Mouse (Mus musculus) induced T-regulatory cell, adult 2 months (primary cell): Measurements from ENCODE around the gene Lzic.
"Not testable (repeated sequence)": the region's sequence is repeated elsewhere in the genome, so short reads cannot be mapped to it uniquely, and the experiment has no call there.

Experiments used
- DNase-seq: peaks from one replicate; pipeline ENCODE4 v3.0.0-alpha.2; 2012; ENCODE audit warnings: low read depth

Lzic gene

DNA sequence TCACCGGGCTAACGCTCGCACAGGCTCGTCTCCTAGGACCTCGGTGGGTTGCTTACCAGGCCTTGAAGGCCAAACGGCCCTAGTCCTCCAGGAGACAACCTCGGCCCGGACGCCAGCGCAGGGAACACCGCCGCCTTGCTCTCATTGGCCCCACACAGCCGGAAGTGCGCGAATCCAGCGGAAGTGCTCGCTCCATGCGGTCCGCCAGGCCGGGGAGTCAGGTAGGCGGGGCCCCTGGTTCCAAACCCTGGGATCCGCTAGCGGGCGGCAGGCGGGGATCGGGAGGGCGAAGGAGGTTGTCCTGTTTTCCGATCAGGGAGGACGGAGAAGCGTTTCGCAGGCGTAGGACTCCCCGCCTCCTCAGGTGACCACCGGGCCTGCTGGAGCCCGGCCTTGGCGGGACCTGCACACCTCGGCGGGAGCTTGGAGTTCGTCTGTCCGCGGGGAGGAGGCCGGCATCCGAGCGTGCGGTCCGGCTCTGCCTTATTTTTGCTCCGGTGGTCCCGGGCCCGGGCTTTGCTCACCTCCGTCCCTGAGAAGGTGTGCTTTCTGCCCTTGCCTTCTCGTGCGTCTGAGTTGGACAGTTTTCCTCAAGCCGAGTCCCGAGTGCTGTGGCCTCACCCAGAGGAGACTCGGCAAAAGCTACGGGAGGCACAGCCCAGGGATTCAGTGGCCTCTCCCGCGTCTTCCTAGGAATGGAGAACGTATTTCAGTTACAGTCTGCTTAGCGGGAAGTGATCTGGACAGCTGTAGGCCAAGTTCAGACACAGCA, at the start of gene Lzic, which contains the start of gene Nmnat1:
Lzic (plus strand) TSS at position 177 of the 772 bp plus-strand sequence.
Nmnat1 (minus strand) TSS at position 150 of the 772 bp plus-strand sequence.
- peak; percentile 94 for DNase-seq

DNA sequence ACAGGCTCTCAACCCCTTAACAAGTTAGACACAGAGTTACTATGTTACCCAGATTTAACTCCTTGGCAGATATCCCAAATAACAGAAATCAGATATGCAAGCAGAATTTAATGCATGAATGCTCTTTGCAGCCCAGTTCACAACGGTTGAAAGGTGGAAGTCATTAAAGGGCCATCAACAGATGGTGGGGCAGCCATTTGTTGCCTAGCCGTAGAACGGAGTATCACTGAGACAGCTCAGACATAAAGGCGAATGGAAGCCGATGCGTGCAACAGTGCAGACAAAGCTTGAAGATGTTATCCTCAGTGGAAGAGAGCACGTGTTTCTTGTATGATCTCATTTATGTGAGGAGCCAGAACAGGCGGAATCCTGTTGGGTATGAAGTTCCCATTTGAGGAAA, 44.5 kb upstream of the Lzic start:
- DNase-seq = no peak

DNA sequence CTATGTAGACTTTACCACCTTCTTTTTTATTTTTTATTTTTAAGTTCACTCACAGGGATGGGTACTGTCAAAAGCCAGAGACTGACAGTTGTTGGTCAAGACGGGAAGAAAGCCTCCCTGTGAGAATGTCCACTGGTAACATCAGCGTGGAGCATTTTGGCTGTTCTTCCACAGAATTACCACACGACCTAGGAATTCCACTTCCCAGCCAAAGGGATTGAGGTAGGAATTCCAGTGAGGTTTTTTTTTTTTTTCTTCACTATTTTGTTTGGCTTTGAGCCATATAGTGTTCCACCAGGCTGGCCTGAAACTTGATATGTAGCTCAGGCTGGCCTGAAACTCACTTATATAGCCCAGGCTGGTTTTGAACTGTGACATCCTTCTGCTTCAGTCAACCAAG, 42.6 kb upstream of the Lzic start:
- no peak for DNase-seq

DNA sequence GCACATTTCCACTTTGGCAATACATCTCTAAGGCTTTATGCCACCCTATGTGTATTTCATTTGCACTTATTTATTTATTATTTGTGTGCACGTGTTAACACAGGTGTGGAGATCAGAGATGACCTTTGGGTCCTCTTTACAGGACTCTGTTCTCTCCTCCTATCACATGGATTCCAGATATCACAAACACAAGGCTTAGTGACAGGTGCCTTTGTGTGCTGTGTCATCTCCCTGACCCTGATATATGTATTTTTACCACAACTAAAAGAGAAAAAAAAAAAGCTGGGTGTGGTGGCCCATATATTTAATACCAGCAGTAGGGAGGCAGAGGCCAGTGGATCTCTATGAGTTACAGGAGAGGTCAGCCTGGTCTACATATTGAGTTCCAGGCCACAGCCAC, 40.6 kb upstream of the Lzic start:
- no peak for DNase-seq

DNA sequence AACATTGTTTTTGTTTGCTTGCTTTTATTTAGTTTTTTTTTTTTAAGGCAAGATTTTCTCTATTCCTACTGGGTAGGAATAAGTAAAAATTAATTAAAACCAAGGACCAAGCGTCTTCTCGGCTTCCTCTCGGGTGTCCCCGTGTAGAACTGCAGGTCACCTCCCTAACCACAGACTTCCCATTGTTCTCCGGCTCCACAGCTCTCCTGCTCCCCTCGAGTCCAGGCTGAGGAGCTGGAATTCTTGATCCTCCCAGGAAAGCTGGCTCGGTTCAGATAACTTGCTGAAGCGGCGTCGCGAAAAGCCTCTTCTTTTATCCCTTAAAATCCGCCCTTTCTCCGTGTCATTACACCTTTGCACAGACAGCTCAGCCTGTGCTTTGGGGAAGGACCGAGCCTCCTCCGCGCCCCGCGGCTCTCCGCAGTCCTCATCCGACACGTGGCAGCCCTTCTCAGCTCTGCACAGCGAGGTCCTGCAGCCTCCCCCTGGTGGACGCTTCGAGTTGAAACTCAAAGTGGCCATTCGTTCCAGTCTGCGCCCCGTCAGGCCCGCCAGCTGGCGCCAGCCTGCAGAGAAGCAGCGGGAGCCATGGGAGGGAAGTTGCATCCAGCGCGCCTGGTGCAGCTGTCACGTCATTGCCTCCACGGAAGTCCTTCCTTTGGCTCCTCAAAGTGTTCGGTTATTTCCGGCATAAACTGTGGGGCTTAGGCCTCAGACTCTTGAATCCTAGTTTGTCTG, 39.9 kb upstream of the Lzic start:
- DNase-seq = peak; percentile 93

DNA sequence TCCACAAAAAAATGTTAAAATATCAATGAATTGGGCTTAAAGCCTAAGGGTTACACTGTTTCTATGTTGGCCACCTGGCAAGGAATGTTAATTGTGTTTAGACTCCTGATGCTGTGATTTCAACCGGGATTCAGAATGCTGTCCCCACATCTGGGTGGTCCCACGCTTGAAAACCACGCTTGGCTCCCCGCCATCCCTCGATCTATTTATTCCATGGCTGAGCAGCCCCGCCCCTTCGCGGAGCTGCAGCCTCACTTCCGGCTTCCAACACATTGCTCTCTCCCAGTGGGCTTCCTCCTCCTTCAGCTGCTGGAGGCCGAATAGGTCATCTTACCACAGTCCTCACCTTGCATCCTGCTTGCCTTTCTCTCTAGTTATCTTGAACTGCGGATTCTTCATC, 39.2 kb upstream of the Lzic start:
- DNase-seq = peak; percentile 47

DNA sequence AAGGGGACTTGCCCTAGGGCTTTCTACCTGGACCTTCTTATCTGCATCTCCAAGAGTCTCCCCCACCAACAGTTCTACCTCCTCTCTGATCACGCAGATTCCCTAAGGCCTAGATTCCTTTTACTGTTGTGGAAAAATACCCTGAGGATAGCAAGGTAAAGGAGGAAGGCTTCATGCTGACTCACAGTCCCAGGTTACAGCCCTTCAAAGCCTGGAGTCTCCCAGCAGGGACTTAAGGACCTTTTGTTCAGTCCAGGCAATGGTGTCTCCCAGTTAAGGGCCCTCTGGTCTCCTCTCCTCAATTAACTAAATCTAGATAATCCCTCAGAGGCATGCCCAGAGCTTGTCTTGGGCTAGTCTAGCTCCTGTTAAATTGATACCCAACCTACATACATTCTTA, 38.7 kb upstream of the Lzic start:
- no peak for DNase-seq

DNA sequence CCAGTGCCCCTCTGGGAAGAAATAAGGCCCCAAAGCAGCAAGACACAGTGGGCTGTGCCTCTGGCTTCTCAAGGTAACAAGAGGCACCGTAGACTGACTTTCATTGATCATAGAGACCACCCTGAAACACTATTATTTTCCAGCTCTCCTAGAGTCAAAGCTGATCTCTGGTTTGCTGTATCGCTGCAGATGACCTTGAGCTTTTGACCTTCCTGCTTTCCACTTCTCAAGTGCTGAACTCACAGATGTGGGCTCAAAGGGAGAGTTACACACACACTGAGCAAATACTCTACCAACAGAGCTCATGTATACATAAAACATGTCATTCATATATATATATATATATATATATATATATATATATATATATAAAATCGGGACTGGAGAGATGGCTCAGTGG, 34.4 kb upstream of the Lzic start:
- DNase-seq = no peak

DNA sequence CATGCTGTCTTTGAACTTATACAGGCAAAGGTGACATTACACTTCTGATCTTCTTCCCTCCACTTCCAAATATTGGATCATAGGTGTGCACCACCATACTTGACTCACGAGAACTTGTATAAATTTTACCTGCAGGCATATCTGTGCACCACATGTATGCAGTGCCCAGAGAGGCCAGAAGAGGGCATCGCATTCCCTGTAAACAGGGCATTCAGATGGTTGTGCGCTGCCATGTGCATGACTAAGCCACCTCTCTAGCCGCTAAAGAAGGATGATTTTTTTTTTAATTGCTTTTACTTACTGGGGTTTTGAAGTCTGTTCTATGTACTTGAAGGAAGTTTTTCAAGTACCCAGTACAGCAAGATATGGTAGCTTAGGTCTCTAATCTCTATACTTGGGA, 31.4 kb upstream of the Lzic start:
- peak; percentile 78 for DNase-seq

DNA sequence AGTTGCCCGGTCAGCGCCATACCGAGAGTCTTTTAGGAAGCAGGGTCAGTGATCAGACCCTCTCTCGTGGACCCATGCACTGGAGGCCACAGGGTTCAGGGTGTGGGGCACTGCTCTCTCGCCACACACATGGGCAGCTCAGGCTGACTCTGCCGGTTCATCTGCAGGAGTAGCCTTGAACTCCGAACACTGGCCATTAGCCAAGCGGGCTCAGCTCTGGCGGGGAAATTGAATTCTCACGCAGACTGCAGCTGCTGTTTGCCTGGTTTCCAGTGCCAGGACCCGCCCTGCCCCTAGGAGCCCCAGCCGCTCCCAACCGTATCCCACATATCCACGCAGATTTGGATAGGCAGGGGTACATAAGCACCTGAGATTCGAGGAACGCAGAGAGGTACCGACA, 30.8 kb upstream of the Lzic start:
- DNase-seq = no peak

DNA sequence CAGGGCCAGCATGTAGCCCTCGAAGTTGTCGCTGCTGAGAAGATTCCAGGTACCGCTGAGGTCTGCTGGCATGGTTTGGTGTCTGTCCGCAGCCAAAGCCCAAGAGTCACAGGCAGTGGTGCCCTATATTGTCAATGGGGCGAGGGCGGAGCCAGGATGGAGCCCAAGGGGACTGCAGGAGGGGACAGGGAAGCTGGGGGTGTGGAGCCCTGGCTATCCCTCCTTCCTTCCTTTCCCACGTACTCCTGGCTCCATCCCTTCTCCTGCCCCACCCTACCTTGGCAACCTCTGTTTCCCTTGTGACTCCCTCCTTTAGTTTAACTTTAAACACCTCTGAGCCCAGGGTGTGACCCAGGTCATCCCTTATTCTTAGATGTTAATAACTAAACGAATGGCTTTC, 30.1 kb upstream of the Lzic start, which contains the start of gene Rbp7:
Rbp7 (minus strand) TSS at position 100 of the 400 bp plus-strand sequence.
- DNase-seq = no peak

DNA sequence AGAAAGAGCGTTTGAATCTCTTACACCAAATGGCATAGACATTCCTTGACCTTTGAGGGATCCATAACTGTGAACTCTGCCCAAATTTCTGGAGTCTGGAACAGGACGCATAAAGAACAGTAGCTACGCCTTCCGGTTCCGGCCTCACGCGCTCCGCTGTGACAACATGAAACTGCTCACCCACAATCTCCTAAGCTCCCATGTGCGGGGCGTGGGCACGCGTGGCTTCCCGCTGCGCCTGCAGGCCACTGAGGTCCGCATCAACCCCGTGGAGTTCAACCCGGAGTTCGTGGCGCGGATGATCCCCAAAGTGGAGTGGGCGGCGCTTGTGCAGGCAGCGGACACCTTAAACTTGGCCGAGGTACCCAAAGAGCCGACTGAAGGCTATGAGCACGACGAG, 27.9 kb upstream of the Lzic start:
- not testable (repeated sequence) for DNase-seq

DNA sequence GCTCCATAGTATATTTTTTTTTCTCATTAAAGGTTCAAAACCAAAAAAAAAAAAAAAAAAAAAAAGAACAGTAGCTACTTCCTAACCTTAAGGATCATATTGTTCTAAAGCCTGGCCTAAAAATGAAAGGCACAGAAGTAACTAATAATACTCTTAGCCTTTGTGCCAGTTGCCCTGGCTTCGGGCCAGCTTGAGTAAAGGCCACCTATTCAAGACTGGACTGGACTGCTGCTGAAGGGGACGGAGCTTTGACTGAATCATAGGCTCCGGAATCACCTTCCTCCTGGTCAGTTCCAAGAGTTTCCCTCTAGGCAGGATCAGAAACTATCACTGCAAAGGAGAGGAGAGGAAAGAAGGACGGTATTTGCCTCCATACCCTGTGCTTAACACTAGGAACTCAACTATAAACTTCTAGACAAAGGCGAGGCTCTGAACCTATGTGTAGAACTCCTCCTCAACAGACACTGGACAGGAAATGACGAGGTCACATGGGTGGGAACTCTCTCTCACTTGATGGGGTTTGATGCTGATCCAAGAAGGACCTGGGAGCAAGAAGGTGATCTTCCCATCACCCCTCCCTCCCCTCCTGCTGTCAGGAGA, 27.1 kb upstream of the Lzic start:
- DNase-seq = no peak

DNA sequence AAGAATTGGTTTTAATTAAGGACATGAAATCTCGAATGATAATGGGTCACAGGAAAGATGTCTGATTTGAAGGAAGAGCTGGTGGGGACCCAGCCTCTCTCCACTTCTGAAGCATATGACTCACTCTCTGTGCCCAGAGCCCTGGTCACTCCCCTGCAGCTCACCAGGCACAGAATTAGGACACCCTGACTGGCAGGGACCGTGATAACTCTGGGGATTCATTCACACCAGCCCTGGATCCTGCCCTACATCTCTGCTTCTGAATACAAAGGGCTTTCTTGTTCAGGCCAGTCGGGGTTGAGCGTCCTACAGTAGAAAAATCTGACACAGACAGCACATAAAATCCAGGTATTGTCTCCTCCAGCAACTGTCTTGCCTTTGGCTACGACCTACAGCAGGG, 26.5 kb upstream of the Lzic start:
- no peak for DNase-seq

DNA sequence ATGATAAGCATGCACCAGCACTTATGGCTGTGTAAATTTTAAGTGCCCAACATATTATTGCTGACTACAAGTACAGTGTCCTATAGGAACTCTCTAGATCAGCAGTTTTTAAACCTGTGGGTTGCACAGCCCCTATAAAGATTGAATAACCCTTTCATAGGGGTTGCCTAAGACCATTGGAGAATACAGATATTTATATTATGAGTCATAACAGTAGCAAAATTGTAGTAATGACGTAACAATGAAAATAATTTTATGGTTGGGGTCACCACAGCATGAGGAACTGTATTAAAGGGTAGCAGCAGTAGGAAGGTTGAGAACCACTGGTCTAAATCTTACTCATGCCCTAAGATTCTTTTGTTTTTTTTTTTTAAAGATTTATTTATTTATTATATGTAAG, 25.6 kb upstream of the Lzic start:
- no peak for DNase-seq

DNA sequence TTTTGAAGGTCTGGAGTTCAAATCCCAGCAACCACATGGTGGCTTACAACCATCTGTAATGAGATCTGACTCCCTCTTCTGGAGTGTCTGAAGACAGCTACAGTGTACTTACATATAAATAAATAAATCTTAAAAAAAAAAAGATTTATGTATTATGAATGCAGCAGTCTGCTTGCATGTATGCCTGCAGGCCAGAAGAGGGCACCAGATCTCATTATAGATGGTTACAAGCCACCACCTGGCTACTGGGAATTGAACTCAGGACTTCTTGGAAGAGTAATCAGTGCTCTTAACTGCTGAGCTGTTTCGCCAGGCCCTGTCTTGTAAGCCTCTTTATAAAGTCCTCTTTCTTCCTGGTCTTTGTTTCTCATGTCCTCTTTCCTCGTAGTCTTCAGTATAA, 24.6 kb upstream of the Lzic start:
- not testable (repeated sequence) for DNase-seq

DNA sequence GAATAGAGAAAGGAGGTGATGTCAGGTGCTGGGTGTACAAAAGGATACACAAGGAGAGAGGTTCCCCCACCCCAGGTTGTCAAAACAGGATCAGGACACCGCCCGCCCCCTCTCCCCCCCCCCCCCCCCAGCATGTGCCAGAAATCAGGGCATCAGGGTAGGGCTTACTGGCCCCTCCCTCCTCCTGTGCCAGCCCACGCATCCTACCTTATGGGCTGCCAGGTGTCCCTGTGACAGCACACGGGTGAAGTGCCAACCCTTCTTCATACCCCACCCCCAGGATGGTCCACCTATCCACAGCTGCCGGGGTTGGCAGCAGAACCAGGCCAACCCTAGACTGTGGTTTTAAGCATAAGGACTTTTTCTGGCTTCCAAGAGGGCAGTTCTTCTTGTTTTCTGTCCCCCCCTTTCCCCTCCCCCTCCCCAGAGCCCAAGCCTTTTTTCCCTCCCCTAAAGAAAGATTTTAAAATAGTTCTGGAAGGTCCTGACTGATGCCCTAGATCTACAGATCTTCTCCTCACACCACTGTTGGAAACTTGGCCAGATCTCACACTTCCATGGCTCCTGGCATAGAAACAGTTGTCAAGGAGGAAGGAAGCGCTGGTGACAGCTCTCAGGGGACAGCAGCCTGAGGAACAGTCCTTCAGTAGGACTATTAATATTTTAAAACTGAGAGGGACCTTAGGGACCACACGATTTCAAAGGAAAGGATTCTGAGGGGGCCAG, 23.3 kb upstream of the Lzic start:
- DNase-seq = no peak

DNA sequence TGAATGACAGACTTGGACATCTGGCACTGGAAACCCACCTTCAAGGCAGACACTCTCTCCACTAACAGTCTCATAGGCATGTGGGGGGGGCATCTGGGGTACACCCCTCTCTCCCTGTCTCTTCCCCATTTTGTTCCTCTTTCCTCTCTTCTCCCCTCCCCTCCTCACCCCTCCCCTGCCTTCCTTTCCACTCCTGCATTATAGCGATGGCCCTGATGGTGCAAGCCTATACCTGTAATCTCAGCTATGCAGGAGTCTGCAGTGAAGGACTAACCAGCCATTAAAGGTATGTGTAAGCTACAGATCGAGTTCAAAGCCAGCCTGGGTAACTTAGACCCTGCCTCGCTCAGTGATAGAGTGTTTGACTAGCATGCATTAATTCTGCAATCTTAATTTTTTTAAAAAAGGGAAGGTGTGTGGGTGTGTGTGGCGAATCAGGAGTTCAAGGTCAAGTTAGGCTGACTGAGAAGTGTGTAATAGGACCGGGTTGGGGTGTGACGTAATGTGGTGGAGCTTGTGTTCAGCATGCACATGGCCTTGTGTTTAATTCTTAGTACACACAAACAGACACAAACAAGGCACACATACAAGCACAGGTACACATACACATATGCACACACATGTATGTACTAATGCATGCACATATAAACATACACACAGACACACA, 22.6 kb upstream of the Lzic start:
- no peak for DNase-seq

DNA sequence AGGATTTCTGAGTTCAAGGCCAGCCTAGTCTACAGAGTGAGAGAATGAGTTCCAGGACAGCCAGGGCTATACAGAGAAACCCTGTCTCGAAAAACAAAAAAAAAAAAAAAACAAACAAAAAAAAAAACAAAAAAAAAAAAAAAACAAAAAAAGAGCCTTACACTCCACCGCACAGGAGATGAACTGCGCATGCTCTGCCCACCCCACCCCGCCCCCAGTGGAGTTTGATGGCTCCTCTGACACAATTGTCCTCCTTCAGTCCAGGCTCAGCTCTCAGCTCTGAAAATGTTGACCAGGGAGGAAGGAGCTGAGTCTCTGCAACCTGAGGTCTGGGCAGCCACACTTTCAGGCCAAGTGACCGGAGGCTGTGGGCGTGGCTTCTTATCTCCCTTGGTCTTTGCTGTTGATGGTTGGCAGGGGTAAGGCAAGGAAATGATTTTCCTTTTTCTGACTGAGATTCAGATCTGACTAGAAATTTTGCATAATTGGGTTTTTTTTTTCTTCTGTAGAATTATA, 21.5 kb upstream of the Lzic start:
- no peak for DNase-seq

DNA sequence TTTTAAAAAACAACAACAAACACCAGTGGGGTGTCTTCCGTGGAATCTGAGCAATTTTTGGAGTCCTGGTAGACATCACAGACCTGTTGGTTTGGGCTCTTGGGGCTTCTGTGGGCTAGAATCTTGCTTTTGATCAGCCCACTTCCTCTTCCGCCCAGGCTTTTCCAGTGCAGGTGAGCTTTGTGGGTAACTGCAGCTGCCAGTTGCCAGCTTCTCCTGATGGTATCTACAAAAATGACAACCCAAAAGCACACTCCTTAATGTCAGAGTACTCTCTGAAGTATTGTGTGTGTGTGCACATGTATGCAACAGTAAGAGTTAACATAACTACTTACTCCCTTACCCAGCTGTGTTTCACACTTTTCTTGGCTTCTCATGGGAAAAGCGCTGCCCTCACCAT, 15.5 kb upstream of the Lzic start:
- peak; percentile 83 for DNase-seq

DNA sequence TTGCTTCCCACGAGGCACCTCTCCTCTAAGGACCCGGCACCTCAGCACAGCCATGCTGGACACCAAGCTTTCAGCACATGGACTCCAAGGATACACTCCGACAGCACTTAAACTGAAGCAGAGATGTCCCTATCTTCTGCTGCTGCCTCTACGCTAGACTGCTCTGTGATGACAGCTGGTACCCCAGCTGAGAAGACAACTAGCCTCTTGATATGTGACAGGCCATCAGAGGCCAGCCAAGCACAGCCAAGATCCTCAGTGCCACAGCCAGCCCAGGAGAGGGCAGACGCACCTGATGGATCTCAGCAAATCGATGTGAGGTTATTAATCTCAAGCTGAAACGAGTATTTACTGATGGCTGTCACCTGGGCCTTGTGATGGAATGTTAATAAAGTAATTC, 9.9 kb upstream of the Lzic start:
- DNase-seq = no peak

DNA sequence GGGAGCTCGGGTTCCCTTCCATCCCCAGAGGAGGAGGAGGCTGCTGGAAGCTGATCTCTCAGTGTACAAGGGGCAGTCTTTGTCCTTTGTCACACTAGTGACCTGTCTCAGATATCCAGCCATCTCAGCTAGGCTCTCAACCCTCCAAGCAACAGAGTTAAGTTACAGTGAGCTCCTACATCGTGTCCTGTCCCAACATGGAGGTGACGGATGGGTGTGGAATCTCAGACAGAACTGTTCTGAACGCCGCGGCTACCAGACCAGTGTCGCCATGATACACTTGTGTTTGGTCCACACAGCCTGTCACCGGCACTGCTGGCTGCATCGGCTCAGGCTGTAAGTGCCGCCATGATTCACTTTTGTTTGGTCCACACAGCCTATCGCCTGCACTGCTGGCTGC, 8.0 kb upstream of the Lzic start, which contains the start of gene Tmem274:
Tmem274 (plus strand) TSS at position 301 of the 400 bp plus-strand sequence.
- no peak for DNase-seq
